Mouse (Mus musculus): ENCODE measurements around the gene Espn. TPM values are rescaled to one million over a fixed set of nuclear protein-coding genes. Genes with fewer than 3 reads are reported as not detected.

Gene Espn
- total RNA-seq, 2 experiments from 2014 or later = 3.0 to 3.4 TPM

- no peak for DNase-seq (ENCODE audit: low spot score in 2 of 2)
Measured at GRCm38 (mm10) chr4:152178916-152179705, 26.9 kb upstream of the Espn start.

GRCm38 (mm10) chr4:152178344-152178864, 26.2 kb upstream of the Espn start:
- peak; percentile 42 to 58 for DNase-seq (ENCODE audit: low spot score in 2 of 2)

DNA sequence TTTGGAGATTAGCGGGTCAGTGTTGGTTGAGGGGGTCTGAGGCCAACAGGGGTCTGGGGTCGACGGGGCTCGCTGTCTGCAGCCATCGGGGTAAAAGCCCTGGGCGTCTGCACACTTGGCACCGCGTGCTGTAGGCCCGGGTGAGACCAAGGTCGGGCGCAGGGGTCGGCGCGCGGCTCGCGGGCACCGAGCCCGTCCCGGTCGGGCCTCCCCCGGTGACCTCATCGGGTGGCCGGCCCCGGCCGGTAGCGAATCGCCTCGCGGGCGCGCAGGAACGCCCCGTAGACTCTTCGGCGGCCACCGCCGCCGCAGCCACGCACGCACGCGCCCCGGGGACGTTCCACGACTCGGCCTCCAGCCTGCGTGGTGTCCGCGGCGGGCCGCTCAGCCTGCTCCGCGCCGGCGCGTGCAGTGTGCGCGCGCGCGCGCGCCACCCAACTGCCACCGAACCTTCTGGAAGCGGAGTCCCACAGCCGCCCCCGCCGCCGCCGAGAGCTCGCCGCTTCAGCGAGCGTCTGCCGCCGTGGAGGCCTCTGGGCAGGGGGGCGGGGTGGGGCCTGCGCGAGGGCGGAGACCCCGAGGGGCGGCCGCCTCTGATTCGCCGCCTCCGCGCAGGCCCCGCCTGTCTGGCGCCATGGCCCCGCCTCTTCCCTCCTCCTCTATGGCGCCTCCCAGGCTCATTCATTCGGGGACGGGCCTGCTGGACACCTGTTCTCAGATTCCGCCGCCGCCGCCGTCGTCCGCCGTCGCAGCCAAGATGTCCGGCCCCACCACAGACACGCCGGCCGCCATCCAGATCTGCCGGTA, 25.6 kb upstream of the Espn start, which contains the start of gene Acot7:
Acot7 (plus strand) TSS at position 598 of the 807 bp plus-strand sequence.
- DNase-seq (ENCODE audit: low spot score in 2 of 2) = peak; percentile 91 to 95

DNA sequence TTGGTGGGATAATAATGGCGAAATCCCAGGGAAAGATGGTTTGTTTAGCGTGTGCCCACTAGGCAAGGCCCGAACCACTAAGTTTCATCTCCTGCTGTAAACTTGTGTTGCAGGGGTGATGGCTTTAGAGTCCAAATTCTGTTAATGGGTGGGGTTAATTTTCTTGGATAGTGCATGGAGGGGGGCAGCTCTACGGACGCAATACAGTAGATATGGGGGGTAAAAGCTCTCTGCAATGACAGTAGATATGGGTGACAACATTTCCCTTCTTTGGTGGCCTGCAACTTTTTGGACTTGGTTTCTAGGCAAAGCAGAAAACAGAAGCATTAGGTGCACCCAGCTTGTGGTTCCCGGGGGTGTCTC, 25.0 kb upstream of the Espn start:
- no peak for DNase-seq (ENCODE audit: low spot score in 2 of 2)

DNA sequence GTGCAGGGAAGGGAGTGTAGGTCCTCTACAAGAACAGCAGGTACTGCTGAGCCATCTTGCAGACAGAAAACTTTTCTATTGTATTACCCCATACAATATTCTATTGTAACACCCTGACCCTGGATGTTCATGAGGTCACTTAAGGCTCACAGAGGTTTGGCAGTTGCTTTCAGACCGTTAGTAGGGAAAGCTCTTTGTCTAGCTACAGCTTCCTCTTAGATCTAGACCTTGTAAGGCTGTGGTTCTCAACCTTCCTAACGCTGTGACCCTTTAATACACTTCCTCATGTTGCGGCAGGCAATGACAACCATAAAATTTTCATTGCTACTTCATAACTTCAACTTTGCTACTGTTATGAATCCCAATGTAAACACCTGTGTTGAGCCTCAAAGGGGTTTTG, 24.5 kb upstream of the Espn start:
- no peak for DNase-seq (ENCODE audit: low spot score in 2 of 2)

DNA sequence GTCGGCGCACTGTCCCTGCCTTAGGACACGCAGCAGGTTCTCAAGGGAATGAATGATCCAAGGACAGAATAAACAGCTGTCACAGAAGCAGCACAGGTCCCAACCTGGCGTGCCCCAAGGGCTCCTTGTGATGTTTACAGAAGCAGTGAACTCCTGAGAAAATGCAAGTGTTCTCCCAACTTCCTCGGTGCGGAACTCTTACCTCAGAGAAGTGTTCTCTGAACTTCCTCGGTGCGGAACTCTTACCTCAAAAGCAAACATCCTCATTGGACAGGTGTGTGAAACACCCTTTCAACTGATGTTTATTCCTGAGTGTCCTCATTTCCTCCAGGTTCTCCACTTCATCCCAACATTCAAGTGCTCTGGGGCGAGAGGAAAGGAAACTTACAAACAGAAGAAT, 21.8 kb upstream of the Espn start:
- DNase-seq (ENCODE audit: low spot score in 2 of 2) = no peak

DNA sequence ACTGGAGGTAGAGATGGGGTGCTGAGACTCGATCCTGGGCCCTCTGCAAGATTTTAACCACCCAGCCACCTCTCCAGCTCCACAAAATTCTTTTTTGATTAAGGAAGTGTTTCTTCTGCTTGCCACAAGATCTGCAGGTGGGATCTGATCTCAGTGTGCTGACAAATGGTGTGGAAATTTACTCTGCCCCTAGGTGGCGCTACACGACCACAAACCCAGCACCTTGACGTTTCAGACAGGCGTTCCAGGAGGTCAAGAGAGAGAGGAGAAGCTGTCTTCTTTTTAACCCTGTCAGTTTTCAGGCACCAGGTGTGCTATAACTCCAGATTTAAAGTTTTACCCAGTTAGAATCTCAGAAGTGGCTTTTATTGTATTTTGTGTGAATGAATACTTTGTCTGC, 20.9 kb upstream of the Espn start:
- peak; percentile 86 to 87 for DNase-seq (ENCODE audit: low spot score in 2 of 2)

DNA sequence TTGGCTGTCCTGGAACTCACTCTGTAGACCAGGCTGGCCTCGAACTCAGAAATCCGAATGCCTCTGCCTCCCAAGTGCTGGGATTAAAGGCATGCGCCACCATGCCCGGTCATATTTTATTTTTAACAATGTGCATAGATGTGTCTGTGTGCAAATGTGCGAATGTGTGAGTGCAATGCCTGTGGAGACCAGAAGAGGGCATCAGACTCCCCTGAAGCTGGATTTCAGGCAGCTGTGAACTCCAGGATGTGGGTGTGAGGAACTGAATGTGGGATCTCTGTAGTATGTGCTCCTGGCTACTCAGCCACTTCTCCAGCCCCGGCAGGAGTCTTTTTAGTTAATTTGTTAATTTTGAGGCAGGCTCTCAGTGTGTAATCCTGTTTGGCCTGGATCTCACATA, 19.4 kb upstream of the Espn start:
- no peak for DNase-seq (ENCODE audit: low spot score in 2 of 2)

DNA sequence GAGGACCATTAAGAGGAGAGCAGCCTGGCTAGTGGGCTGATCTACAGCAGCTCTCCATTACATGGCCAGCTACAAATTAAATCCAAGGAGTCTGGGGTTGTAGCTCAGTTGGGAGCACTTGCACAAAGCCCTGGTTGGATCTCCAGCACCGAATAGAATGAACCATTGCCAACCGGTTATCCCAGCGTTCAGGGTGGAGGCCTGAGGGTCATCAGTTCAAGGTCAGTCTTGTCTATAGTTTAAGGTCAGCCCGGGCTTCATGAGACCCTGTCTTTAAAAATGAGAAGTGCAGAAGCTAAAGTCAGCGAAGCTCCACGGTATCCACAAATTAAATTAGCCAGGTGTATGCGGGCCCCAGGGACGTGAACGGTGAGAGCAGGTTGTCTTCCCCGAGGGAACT, 18.1 kb upstream of the Espn start:
- DNase-seq (ENCODE audit: low spot score in 2 of 2) = no peak

- DNase-seq (ENCODE audit: low spot score in 2 of 2) = no peak
Measured at GRCm38 (mm10) chr4:152169103-152169502, 16.9 kb upstream of the Espn start.

- DNase-seq (ENCODE audit: low spot score in 2 of 2) = no peak
Measured at GRCm38 (mm10) chr4:152168052-152168451, 15.9 kb upstream of the Espn start.

DNA sequence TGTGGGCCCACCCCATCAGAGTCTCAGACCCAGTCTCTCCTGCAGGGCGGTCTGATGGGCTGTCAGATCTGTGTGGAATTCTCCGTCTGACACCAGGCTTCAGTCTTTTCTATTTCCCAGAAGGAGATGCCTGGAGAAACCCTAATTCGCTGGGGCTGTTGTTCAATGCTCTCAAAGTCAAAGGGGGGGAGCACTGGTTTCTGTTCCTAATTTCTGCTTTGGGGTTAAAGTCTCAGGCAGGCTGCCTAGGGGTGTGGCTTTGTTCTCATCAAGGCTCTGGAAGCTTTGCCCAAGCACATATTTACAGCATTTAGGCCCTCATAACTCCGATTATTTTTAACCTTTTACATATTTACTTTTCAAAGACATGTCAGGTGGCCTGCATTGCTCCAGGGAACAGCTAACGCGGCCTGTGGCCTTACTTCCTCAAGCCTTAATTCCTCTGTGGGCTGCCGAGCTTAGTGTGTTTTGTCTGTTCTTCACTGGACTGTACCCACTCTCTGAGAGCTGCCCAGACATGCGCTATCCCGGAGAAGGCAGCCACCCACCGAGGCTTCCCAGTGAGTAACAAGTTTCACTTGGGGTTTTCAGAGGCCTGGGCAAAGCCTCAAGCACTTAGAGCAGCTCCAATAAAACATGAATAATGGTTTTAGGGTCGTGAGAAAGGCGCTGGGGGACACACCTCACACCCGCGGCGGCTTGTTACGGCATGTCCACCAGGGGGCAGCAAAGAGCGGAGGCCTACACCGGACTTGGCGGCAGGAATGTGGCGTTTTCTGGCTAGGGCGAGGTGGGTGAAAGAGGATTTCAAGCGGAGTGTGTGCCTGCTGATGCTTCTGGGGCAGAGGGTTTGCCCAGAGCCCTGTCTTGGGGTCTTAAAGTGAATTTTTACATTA, 13.1 kb upstream of the Espn start:
- peak; percentile 62 to 81 for DNase-seq (ENCODE audit: low spot score in 2 of 2)

DNA sequence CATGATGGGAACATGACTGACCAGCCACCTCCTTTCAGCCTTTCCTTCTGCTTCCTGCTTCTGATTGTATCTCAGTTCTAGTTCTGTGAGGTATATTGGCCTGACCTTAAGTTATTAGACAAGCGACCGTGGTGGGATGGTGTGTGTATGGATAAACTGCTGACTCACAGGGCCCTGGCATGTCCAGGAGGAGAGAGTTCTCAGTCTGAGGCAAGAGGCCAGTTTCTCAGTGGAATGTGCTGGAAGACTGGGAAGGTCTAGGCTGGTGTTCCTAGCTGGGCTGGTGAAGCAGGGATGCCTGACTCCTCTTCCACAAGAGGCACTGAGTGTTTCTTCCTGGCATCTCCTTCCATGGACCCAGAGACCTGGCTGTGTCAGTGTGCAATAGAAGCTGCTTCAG, 10.6 kb upstream of the Espn start:
- no peak for DNase-seq (ENCODE audit: low spot score in 2 of 2)

DNA sequence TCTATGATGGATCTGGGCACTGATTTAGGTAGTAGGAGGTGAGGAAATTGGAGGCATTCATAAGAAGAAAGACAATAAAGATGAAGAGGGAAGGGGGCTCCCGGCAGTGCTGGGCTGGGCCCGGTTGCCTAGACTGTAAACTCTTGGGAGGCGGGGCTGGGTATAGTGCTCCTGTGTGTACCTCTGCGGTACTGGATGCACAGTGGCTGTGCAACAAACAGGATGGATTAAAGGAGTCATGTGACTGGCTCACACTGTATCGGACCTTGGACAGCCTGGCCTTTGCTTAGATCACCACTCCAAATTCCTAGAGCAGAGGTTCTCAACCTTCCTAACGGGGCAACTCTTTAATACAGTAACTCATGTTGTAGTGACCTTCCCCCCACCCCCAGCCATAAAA, 9.4 kb upstream of the Espn start:
- no peak for DNase-seq (ENCODE audit: low spot score in 2 of 2)

GRCm38 (mm10) chr4:152160748-152161147, 8.6 kb upstream of the Espn start:
- no peak for DNase-seq (ENCODE audit: low spot score in 2 of 2)

DNA sequence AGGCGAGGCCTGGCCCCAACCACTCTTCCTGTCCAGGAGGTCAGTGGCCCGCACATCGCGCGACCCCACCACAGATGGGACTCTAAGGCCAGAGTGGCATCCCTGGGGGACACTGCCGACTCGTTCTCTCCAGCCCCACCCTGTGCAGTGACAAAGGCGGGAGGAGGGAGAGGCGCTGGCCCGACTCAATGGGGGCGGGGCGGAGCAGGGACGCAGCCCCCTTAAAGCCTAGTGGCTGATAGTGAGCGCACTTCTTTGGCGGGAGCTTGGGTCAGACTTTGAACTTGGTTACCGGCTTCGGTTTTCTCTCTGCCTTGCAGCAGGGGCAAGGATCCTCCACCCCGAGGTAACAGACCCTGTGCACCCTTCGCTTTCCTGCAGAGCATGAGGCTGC, 7.1 kb upstream of the Espn start:
- no peak for DNase-seq (ENCODE audit: low spot score in 2 of 2)

DNA sequence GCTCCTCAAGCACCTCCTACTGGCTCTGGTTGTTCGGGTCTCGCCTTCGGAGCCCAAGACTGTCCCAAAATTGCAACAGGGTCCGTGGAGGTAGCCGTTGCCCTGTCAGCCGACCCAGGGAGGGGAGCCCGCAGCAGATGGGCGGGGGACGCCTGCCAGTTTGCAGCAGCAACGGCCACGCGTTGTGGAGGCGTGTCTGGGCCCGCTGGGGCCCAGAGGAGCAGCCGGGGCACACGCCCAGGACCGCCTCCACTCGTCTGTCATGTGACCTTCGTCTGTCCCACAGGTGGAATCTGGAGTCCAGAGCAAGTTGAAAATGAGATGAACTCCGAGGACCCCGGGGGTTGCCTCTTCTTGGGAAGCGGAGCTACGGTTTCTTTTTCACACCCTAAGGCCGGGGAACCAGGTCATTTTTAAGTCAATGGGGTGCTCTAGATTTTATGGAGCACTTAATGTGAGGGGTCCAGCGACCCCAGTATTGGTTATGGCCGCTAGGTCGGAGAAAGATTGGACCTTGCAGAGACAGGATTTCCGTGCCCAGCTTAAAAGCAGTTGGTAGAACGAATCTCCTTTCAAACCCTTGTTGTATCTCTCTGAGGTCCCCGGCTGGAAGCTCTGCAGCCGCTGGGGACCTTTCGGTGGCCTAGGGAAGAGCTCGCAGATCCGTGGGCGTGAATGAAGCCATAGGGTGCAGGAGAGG, 6.6 kb upstream of the Espn start, which contains the start of gene Hes2:
Hes2 (plus strand) TSS at position 283 of the 700 bp plus-strand sequence.
- DNase-seq (ENCODE audit: low spot score in 2 of 2) = no peak

- DNase-seq (ENCODE audit: low spot score in 2 of 2) = peak; percentile 51 to 61
Measured at GRCm38 (mm10) chr4:152157779-152158584, 5.8 kb upstream of the Espn start.

DNA sequence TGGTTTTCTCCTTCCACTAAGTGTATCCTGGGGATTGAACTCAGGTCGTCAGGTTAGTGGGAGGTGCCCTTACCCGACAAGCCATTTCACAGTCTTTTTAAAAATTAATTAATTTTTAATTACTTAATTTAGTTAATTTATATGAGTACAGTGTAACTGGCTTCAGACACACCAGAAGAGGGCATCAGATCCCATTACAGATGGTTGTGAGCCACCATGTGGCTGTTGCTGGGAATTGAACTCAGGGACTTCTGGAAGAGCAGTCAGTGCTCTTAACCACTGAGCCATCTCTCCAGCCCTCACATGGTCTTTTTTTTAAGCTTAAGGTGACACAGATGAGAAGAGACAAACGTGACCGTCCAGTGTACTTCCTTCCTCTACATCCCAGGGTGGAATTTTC, 2.8 kb upstream of the Espn start:
- no peak for DNase-seq (ENCODE audit: low spot score in 2 of 2)

- DNase-seq (ENCODE audit: low spot score in 2 of 2) = peak; percentile 70 to 87
Measured at GRCm38 (mm10) chr4:152153771-152154177, 1.6 kb upstream of the Espn start.
